Mouse (Mus musculus) spleen, embryonic (tissue): ENCODE measurements around the gene Fam20b.

Experiments used
- CTCF ChIA-PET: fragments of 350-600 bp; sonication (Branson Sonifier 250); formaldehyde crosslinking; loops from one replicate; lab custom pipeline; 2022; lab: Charles Lee

Fam20b gene

GRCm38 (mm10) chr1:156641808-156642207, 77.1 kb downstream of the Fam20b start:
- CTCF ChIA-PET = interaction anchor here (0.6 kb wide), 1 partner anchor 66 kb away, joined by 3 read pairs; no protein-coding TSS in a partner anchor

GRCm38 (mm10) chr1:156640577-156640976, 78.3 kb downstream of the Fam20b start:
- CTCF ChIA-PET = interaction anchor here (0.5 kb wide), 1 partner anchor 946 kb away, joined by 3 read pairs; no protein-coding TSS in a partner anchor

- CTCF ChIA-PET = no interaction called here
Observed at GRCm38 (mm10) chr1:156639455-156639854, 79.4 kb downstream of the Fam20b start.

- CTCF ChIA-PET = interaction anchor here (0.6 kb wide), 1 partner anchor 194 kb away, joined by 3 read pairs; no protein-coding TSS in a partner anchor
Observed at GRCm38 (mm10) chr1:156635148-156635547, 83.7 kb downstream of the Fam20b start.

- CTCF ChIA-PET = interaction anchor here (1.3 kb wide), 1 partner anchor 96 kb away, joined by 4 read pairs; no protein-coding TSS in a partner anchor
Observed at GRCm38 (mm10) chr1:156633095-156633494, 85.8 kb downstream of the Fam20b start.

- CTCF ChIA-PET = interaction anchor here (0.6 to 0.9 kb wide), 2 partner anchors 9 to 97 kb away, joined by 3 to 7 read pairs; no protein-coding TSS in a partner anchor
Observed at GRCm38 (mm10) chr1:156630965-156631364, 87.9 kb downstream of the Fam20b start.

- CTCF ChIA-PET = no interaction called here
Observed at GRCm38 (mm10) chr1:156629984-156630383, 88.9 kb downstream of the Fam20b start.
